Mouse (Mus musculus): ENCODE measurements around the gene Ugt1a10. TPM values are rescaled to one million over a fixed set of nuclear protein-coding genes. Genes with fewer than 3 reads are reported as not detected.

Gene Ugt1a10
- polyA plus RNA-seq, 1 experiment from 2014 or later: 0.14 TPM

DNA sequence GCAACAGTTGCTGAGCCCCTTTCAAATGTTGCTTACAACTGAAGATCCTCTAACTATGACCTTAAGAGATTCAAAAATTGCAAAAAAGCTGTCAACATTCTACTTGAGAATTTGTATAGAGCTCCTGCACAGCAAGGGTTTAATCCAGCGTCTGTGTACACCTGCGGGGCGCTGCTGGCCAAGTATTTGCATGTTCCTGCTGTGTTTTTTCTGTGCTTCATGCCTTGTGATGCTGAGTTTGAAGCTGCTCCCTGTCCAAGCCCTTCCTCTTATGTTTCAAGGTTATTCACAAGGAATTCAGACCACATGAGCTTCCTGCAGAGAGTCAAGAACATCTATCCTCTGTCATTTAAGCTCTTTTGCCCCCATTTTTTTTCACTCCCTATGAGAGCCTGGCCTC is 136.9 kb downstream of the Ugt1a10 start:
- no peaks in the 10 kb centered on the region for H3K36me3 ChIP-seq (ENCODE audit: control insufficient read depth, insufficient read depth)
- no peaks in the 10 kb centered on the region for H3K9me3 ChIP-seq (replicated peaks; ENCODE audit: control insufficient read depth, low read length)
- H3K4me1 ChIP-seq (ENCODE audit: control insufficient read depth, low read depth, low read length): no peaks in the 10 kb centered on the region
- no peak overlapping the region for H3K27ac ChIP-seq (ENCODE audit: low read length)
- H3K4me2 ChIP-seq (ENCODE audit: low read depth, low read length): no peak overlapping the region
- H3K4me3 ChIP-seq (ENCODE audit: low read depth, low read length): no peak overlapping the region
- no peak overlapping the region for H3K9ac ChIP-seq (ENCODE audit: low read depth, low read length)
- ATAC-seq (ENCODE audit: low read depth): no peak
- no peaks in the 10 kb centered on the region for H3K27me3 ChIP-seq (ENCODE audit: control insufficient read depth, insufficient read depth, low read depth, low read length)
- WGBS (ENCODE audit: insufficient replicate concordance): 53% methylated on average over 3 of the region's 3 CpGs

- H3K27ac ChIP-seq (ENCODE audit: low read length): no peak overlapping the region
- no peaks in the 10 kb centered on the region for H3K36me3 ChIP-seq (ENCODE audit: control insufficient read depth, insufficient read depth)
- no peak overlapping the region for H3K9ac ChIP-seq (ENCODE audit: low read depth, low read length)
- no peak overlapping the region for H3K4me3 ChIP-seq (ENCODE audit: low read depth, low read length)
- H3K4me1 ChIP-seq (ENCODE audit: control insufficient read depth, low read depth, low read length): no peaks in the 10 kb centered on the region
- no peaks in the 10 kb centered on the region for H3K9me3 ChIP-seq (replicated peaks; ENCODE audit: control insufficient read depth, low read length)
- no peaks in the 10 kb centered on the region for H3K27me3 ChIP-seq (ENCODE audit: control insufficient read depth, insufficient read depth, low read depth, low read length)
- WGBS (ENCODE audit: insufficient replicate concordance): 70% methylated on average over 1 of the region's 1 CpGs
- H3K4me2 ChIP-seq (ENCODE audit: low read depth, low read length): no peak overlapping the region
- ATAC-seq (ENCODE audit: low read depth): no peak
These were observed 140.5 kb downstream of the Ugt1a10 start for GRCm38 (mm10) chr1:88195687-88196086.

DNA sequence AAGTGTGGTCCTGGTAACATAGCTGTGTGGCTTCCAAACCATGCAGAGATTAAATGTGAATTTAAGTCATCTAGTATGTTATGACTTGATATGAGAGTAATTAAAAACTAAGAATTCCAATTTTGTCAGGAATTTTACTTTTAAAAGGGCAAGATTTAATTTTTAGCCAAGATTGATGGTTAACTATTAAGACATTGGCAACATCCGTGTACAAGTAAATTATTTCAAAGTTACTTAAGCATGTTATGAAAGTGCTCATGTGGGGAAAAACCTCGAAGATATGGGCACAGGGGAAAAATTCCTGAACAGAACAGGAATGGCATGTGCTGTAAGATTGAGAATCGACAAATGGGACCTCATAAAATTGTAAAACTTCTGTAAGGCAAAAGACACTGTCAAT is 142.3 kb downstream of the Ugt1a10 start:
- ATAC-seq (ENCODE audit: low read depth): no peak
- H3K27ac ChIP-seq (ENCODE audit: low read length): no peak overlapping the region
- no peak overlapping the region for H3K4me3 ChIP-seq (ENCODE audit: low read depth, low read length)
- H3K36me3 ChIP-seq (ENCODE audit: control insufficient read depth, insufficient read depth): no peaks in the 10 kb centered on the region
- 43% methylated on average over 3 of the region's 3 CpGs for WGBS (ENCODE audit: insufficient replicate concordance)
- H3K4me1 ChIP-seq (ENCODE audit: control insufficient read depth, low read depth, low read length): no peaks in the 10 kb centered on the region
- no peaks in the 10 kb centered on the region for H3K27me3 ChIP-seq (ENCODE audit: control insufficient read depth, insufficient read depth, low read depth, low read length)
- no peak overlapping the region for H3K9ac ChIP-seq (ENCODE audit: low read depth, low read length)
- H3K4me2 ChIP-seq (ENCODE audit: low read depth, low read length): no peak overlapping the region
- no peaks in the 10 kb centered on the region for H3K9me3 ChIP-seq (replicated peaks; ENCODE audit: control insufficient read depth, low read length)

DNA sequence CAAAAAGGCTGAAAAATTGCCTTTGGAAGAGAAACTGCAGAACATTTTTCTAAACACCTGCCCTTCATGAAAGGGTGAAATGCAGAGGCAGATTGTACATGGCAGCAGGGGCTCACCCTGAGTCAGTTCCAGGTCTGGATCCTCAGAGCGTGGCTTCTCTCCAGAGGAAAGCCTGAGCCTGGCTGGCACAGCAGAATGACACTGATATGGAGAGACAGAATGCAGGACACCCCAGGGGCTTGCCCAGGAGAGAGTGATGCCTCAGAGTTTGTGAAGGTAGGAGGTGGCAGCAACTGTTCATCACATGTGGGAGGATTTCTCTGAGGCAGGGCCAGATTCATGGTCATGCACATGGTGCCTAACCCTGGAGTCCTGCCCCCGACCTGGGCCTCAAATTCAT is 144.8 kb downstream of the Ugt1a10 start:
- ATAC-seq (ENCODE audit: low read depth): no peak
- WGBS (ENCODE audit: insufficient replicate concordance): 59% methylated on average over 2 of the region's 2 CpGs

DNA sequence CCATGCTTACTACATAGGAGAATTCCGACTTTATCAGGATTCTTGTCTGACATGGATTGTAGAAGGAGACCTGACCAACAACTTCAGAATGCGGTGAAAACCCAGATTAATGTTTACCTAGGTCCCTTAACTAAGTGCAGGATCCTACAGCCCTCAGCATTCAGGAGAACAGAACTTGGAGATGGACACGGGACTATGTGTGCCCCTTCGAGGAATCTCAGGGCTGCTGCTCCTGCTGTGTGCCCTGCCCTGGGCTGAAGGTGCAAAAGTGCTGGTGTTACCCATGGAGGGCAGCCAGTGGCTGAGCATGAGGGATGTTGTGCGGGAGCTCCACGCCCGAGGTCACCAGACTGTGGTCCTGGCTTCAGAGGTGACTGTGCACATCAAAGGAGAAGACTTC is 145.3 kb downstream of the Ugt1a10 start, which contains the start of gene Ugt1a2:
TSS of gene Ugt1a2 (plus strand) at position 146 of the 400 bp plus-strand sequence.
- H3K27me3 ChIP-seq (ENCODE audit: control insufficient read depth, insufficient read depth, low read depth, low read length): no peaks in the 10 kb centered on the region
- no peak within 1 kb of the TSS for H3K27ac ChIP-seq (ENCODE audit: low read length)
- H3K4me3 ChIP-seq (ENCODE audit: low read depth, low read length): no peak within 1 kb of the TSS
- no peak within 1 kb of the TSS for H3K9ac ChIP-seq (ENCODE audit: low read depth, low read length)
- H3K36me3 ChIP-seq (ENCODE audit: control insufficient read depth, insufficient read depth): no peaks in the 10 kb centered on the region
- H3K9me3 ChIP-seq (replicated peaks; ENCODE audit: control insufficient read depth, low read length): no peaks in the 10 kb centered on the region
- 60% methylated on average over 7 of the region's 7 CpGs for WGBS (ENCODE audit: insufficient replicate concordance)
- H3K4me1 ChIP-seq (ENCODE audit: control insufficient read depth, low read depth, low read length): no peaks in the 10 kb centered on the region; the same call in 1 of the 2 replicates
- ATAC-seq (ENCODE audit: low read depth): no peak
- no peak within 1 kb of the TSS for H3K4me2 ChIP-seq (ENCODE audit: low read depth, low read length)

More for the DNA sequence above, 144.8 kb downstream of the Ugt1a10 start:
- no peaks in the 10 kb centered on the region for H3K9me3 ChIP-seq (replicated peaks; ENCODE audit: control insufficient read depth, low read length)
- no peak overlapping the region for H3K27ac ChIP-seq (ENCODE audit: low read length)
- no peak overlapping the region for H3K4me3 ChIP-seq (ENCODE audit: low read depth, low read length)
- H3K4me1 ChIP-seq (ENCODE audit: control insufficient read depth, low read depth, low read length): no peaks in the 10 kb centered on the region; the same call in 1 of the 2 replicates
- no peak overlapping the region for H3K4me2 ChIP-seq (ENCODE audit: low read depth, low read length)
- H3K36me3 ChIP-seq (ENCODE audit: control insufficient read depth, insufficient read depth): no peaks in the 10 kb centered on the region
- H3K27me3 ChIP-seq (ENCODE audit: control insufficient read depth, insufficient read depth, low read depth, low read length): no peaks in the 10 kb centered on the region
- no peak overlapping the region for H3K9ac ChIP-seq (ENCODE audit: low read depth, low read length)

- H3K9ac ChIP-seq (ENCODE audit: low read depth, low read length): peak within 1 kb of the TSS; percentile 77
- peak within 1 kb of the TSS; percentile 67 for H3K4me3 ChIP-seq (ENCODE audit: low read depth, low read length)
- 5% methylated on average over 62 of the region's 62 CpGs for WGBS (ENCODE audit: insufficient replicate concordance)
- peak; percentile 86 for ATAC-seq (ENCODE audit: low read depth)
- peak within 1 kb of the TSS; percentile 63 for H3K4me2 ChIP-seq (ENCODE audit: low read depth, low read length)
- peak within 1 kb of the TSS; percentile 95 for H3K27ac ChIP-seq (ENCODE audit: low read length)
- no peaks in the 10 kb centered on the region for H3K36me3 ChIP-seq (ENCODE audit: control insufficient read depth, insufficient read depth)
- no peaks in the 10 kb centered on the region for H3K27me3 ChIP-seq (ENCODE audit: control insufficient read depth, insufficient read depth, low read depth, low read length)
- H3K4me1 ChIP-seq (ENCODE audit: control insufficient read depth, low read depth, low read length): peaks cover 18% of the 10 kb centered on the region
- H3K9me3 ChIP-seq (replicated peaks; ENCODE audit: control insufficient read depth, low read length): no peaks in the 10 kb centered on the region
These were observed 150.2 kb downstream of the Ugt1a10 start, which contains the start of gene Dnajb3 for GRCm38 (mm10) chr1:88205294-88205922. Gene Dnajb3 (minus strand): TSS chr1:88205782.

DNA sequence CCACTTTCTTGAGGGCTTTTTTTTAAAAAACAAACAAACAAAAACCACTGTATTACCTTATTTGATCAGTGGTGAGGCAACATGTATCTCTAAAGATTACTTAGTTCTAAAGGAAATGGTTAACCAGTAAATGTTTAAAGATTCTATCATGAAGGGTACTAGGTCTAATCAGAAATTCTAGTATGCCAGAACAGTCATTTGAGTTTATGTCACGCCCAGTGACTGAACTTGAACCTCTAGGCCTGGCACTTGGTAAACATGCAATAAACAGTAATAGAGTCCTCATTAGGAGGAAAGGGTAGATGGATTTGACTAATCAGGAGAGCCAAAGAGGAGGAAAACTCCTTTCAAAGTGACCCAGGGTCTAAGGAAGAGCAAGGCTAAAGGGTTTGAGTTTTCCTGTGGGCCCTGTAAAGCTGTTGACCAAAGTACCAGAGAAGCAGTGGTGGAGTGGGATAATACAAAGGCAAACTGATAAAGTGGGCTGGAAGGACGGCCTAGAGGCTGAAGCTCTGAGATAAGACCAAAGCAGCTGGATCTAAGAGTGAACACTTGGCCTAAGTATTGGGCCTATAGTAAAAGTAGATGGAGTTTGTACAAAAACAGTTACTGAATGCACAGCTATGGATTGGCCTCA is 151.8 kb downstream of the Ugt1a10 start:
- ATAC-seq (ENCODE audit: low read depth): peak; percentile 83
- peak overlapping the region; percentile 49 for H3K4me2 ChIP-seq (ENCODE audit: low read depth, low read length)
- H3K36me3 ChIP-seq (ENCODE audit: control insufficient read depth, insufficient read depth): no peaks in the 10 kb centered on the region
- WGBS (ENCODE audit: insufficient replicate concordance): 30% methylated on average over 2 of the region's 2 CpGs
- no peak overlapping the region for H3K4me3 ChIP-seq (ENCODE audit: low read depth, low read length)
- H3K9ac ChIP-seq (ENCODE audit: low read depth, low read length): no peak overlapping the region
- no peaks in the 10 kb centered on the region for H3K27me3 ChIP-seq (ENCODE audit: control insufficient read depth, insufficient read depth, low read depth, low read length)
- no peaks in the 10 kb centered on the region; the same call in 1 of the 2 replicates for H3K9me3 ChIP-seq (replicated peaks; ENCODE audit: control insufficient read depth, low read length)
- peak overlapping the region; percentile 95 for H3K27ac ChIP-seq (ENCODE audit: low read length)
- H3K4me1 ChIP-seq (ENCODE audit: control insufficient read depth, low read depth, low read length): peaks cover 18% of the 10 kb centered on the region

GRCm38 (mm10) chr1:88211812-88212211 is 156.6 kb downstream of the Ugt1a10 start, which contains the start of gene Ugt1a1:
Gene Ugt1a1 (plus strand): TSS chr1:88211959.
- ATAC-seq (ENCODE audit: low read depth): no peak
- peaks cover 19% of the 10 kb centered on the region for H3K9me3 ChIP-seq (replicated peaks; ENCODE audit: control insufficient read depth, low read length)
- no peaks in the 10 kb centered on the region for H3K36me3 ChIP-seq (ENCODE audit: control insufficient read depth, insufficient read depth)
- WGBS (ENCODE audit: insufficient replicate concordance): 58% methylated on average over 8 of the region's 8 CpGs
- no peak within 1 kb of the TSS for H3K9ac ChIP-seq (ENCODE audit: low read depth, low read length)
- no peak within 1 kb of the TSS for H3K4me3 ChIP-seq (ENCODE audit: low read depth, low read length)
- no peak within 1 kb of the TSS for H3K27ac ChIP-seq (ENCODE audit: low read length)
- peaks cover 10% of the 10 kb centered on the region for H3K4me1 ChIP-seq (ENCODE audit: control insufficient read depth, low read depth, low read length)
- no peaks in the 10 kb centered on the region for H3K27me3 ChIP-seq (ENCODE audit: control insufficient read depth, insufficient read depth, low read depth, low read length)
- no peak within 1 kb of the TSS for H3K4me2 ChIP-seq (ENCODE audit: low read depth, low read length)

DNA sequence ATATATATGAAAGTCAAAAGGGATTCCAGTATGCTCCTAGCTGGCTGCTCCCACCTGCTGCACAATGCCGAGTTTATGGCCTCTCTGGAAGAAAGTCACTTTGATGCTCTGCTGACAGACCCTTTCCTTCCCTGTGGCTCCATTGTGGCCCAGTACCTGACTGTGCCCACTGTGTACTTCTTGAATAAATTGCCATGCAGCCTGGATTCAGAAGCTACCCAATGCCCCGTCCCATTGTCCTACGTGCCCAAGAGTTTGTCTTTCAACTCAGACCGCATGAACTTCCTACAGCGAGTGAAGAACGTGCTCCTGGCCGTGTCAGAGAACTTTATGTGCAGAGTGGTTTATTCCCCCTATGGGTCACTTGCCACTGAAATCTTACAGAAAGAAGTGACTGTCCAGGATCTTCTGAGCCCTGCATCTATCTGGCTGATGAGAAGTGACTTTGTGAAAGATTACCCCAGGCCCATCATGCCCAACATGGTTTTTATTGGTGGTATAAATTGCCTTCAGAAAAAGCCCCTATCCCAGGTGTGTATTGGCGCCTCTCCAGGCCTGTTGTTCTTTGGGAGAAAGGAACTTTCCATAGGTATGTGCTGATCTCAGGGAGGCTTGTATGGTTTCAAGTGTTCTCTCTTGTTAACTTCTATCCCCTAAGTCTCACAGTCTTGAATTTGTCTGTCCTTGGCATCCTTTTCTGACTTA is 157.3 kb downstream of the Ugt1a10 start:
- Histone ChIP-seq H3K27me3 (ENCODE audit: control insufficient read depth, insufficient read depth, low read depth, low read length) (no peaks in the 10 kb centered on the region), H3K4me3 (ENCODE audit: low read depth, low read length) (no peak overlapping the region), H3K27ac (ENCODE audit: low read length) (no peak overlapping the region), H3K9ac (ENCODE audit: low read depth, low read length) (no peak overlapping the region), H3K4me1 (ENCODE audit: control insufficient read depth, low read depth, low read length) (peaks cover 6% of the 10 kb centered on the region), H3K4me2 (ENCODE audit: low read depth, low read length) (no peak overlapping the region), H3K36me3 (ENCODE audit: control insufficient read depth, insufficient read depth) (no peaks in the 10 kb centered on the region), H3K9me3 (replicated peaks; ENCODE audit: control insufficient read depth, low read length) (peaks cover 25% of the 10 kb centered on the region)
- ATAC-seq (ENCODE audit: low read depth): no peak
- 47% methylated on average over 8 of the region's 8 CpGs for WGBS (ENCODE audit: insufficient replicate concordance)

All from liver, embryonic 16.5 days (tissue).